15 mouse cellular contexts compared by ENCODE assay signal in genomic region chr7:144589508-144589907, GRCm38 (mm10). TPM values are rescaled to one million over a fixed set of nuclear protein-coding genes. Genes with fewer than 3 reads are reported as not detected.
DNase-seq lines count a peak whose midpoint lies in the region; ATAC-seq and TF ChIP-seq lines count a peak whose summit lies in the region.
"Had no signal": no experiment of that assay in that cellular context is flagged by ENCODE, and none has a peak within 500 bp of the region (broad histone marks: within the 10 kb centered on the region; RNA-seq: fewer than 3 reads in every experiment).

No protein-coding gene starts in this region.

- peak; percentile 60; the same call in 1 of the 2 replicates for ATAC-seq in forebrain, postnatal 0 days
- ATAC-seq in forebrain, embryonic 15.5 days (replicated peaks), result no peak
- no peak for ATAC-seq in midbrain, embryonic 12.5 days (ENCODE audit: low FRiP score, low read depth)
- ATAC-seq in midbrain, embryonic 11.5 days (ENCODE audit: low FRiP score), result no peak
- ATAC-seq in stomach, postnatal 0 days (ENCODE audit: low FRiP score, low TSS enrichment), result no peak
- no peak for ATAC-seq in CD4-positive, CD25-positive, alpha-beta regulatory T cell, adult 4 months
- ATAC-seq: forebrain, embryonic 16.5 days had no signal

- no peaks in the 10 kb centered on the region for H3K36me3 ChIP-seq in forebrain, postnatal 0 days (ENCODE audit: insufficient read depth)
- no peaks in the 10 kb centered on the region for H3K36me3 ChIP-seq in forebrain, embryonic 15.5 days
- peaks cover 10% of the 10 kb centered on the region; the same call in 1 of the 2 replicates for H3K36me3 ChIP-seq in midbrain, embryonic 12.5 days
- peaks cover 4% of the 10 kb centered on the region; the same call in 1 of the 2 replicates for H3K36me3 ChIP-seq in midbrain, embryonic 11.5 days (ENCODE audit: control insufficient read depth, insufficient read depth, low read length)
- peaks cover 9% of the 10 kb centered on the region for H3K36me3 ChIP-seq in embryonic facial prominence, embryonic 10.5 days (replicated peaks)
- peaks cover 6% of the 10 kb centered on the region; the same call in 1 of the 2 replicates for H3K36me3 ChIP-seq in stomach, postnatal 0 days (ENCODE audit: control insufficient read depth, insufficient read depth, low read length)
- H3K36me3 ChIP-seq: embryonic facial prominence, embryonic 12.5 days; limb, embryonic 15.5 days had no signal

- H3K27ac ChIP-seq in forebrain, postnatal 0 days (ENCODE audit: low read depth, low read length), result no peak overlapping the region
- H3K27ac ChIP-seq in forebrain, embryonic 15.5 days (replicated peaks), result no peak overlapping the region
- H3K27ac ChIP-seq in midbrain, embryonic 12.5 days (replicated peaks), result 0 out of 2 replicates have a peak overlapping the region, but pooled peaks have one; percentile 17
- no peak overlapping the region for H3K27ac ChIP-seq in midbrain, embryonic 11.5 days (ENCODE audit: low read depth, low read length)
- H3K27ac ChIP-seq in embryonic facial prominence, embryonic 10.5 days (replicated peaks), result 0 out of 2 replicates have a peak overlapping the region, but pooled peaks have one; percentile 31
- no peak overlapping the region for H3K27ac ChIP-seq in stomach, postnatal 0 days (replicated peaks)
- H3K27ac ChIP-seq: embryonic facial prominence, embryonic 12.5 days; limb, embryonic 15.5 days; lung, embryonic 15.5 days had no signal

- H3K9ac ChIP-seq in forebrain, postnatal 0 days, result no peak overlapping the region
- H3K9ac ChIP-seq in forebrain, embryonic 15.5 days (replicated peaks), result no peak overlapping the region
- no peak overlapping the region for H3K9ac ChIP-seq in midbrain, embryonic 12.5 days (replicated peaks)
- no peak overlapping the region for H3K9ac ChIP-seq in midbrain, embryonic 11.5 days (ENCODE audit: low read length)
- H3K9ac ChIP-seq in stomach, postnatal 0 days (ENCODE audit: low read length), result no peak overlapping the region
- H3K9ac ChIP-seq: embryonic facial prominence, embryonic 12.5 days; limb, embryonic 15.5 days; lung, embryonic 15.5 days had no signal

- 74% methylated on average over 3 of the region's 3 CpGs for WGBS in forebrain, postnatal 0 days
- WGBS in forebrain, embryonic 15.5 days, result 69% methylated on average over 3 of the region's 3 CpGs
- 91% methylated on average over 3 of the region's 3 CpGs for WGBS in midbrain, embryonic 12.5 days
- WGBS in midbrain, embryonic 11.5 days, result 84% methylated on average over 3 of the region's 3 CpGs
- WGBS in embryonic facial prominence, embryonic 10.5 days, result 86% methylated on average over 3 of the region's 3 CpGs
- 83% methylated on average over 3 of the region's 3 CpGs for WGBS in stomach, postnatal 0 days

- H3K4me3 ChIP-seq in forebrain, postnatal 0 days (ENCODE audit: low read depth, low read length), result no peak overlapping the region
- H3K4me3 ChIP-seq in forebrain, embryonic 15.5 days, result no peak overlapping the region
- no peak overlapping the region for H3K4me3 ChIP-seq in midbrain, embryonic 12.5 days
- H3K4me3 ChIP-seq in midbrain, embryonic 11.5 days (ENCODE audit: low read depth, low read length), result no peak overlapping the region
- no peak overlapping the region for H3K4me3 ChIP-seq in embryonic facial prominence, embryonic 10.5 days
- H3K4me3 ChIP-seq in stomach, postnatal 0 days (ENCODE audit: low read depth, low read length), result no peak overlapping the region
- H3K4me3 ChIP-seq: embryonic facial prominence, embryonic 12.5 days; limb, embryonic 15.5 days; lung, embryonic 15.5 days had no signal

- no peak for TF ChIP-seq EP300 in stomach, postnatal 0 days (optimal IDR thresholded peaks at IDR 0.05)

- no peaks in the 10 kb centered on the region for H3K9me3 ChIP-seq in forebrain, postnatal 0 days (ENCODE audit: low read length)
- H3K9me3 ChIP-seq in forebrain, embryonic 15.5 days, result no peaks in the 10 kb centered on the region
- H3K9me3 ChIP-seq in midbrain, embryonic 12.5 days, result no peaks in the 10 kb centered on the region
- H3K9me3 ChIP-seq in midbrain, embryonic 11.5 days (ENCODE audit: control insufficient read depth, low read length), result no peaks in the 10 kb centered on the region
- no peaks in the 10 kb centered on the region for H3K9me3 ChIP-seq in embryonic facial prominence, embryonic 10.5 days
- H3K9me3 ChIP-seq in stomach, postnatal 0 days (ENCODE audit: control insufficient read depth, low read length), result no peaks in the 10 kb centered on the region
- H3K9me3 ChIP-seq: embryonic facial prominence, embryonic 12.5 days; limb, embryonic 15.5 days; lung, embryonic 15.5 days had no signal

- intact Hi-C loops in heart, postnatal 14 days (cut with DNase I), result loop anchor here (5.0 kb wide), 1 partner anchor 318 kb away; no protein-coding TSS in a partner anchor

- peak; percentile 55 for TF ChIP-seq CTCF in forebrain, postnatal 0 days (IDR thresholded peaks at IDR 0.05; ENCODE audit: low read depth)
- TF ChIP-seq CTCF in stomach, postnatal 0 days (IDR thresholded peaks at IDR 0.05; ENCODE audit: low read depth), result peak; percentile 53

- peak; percentile 39 for DNase-seq in forebrain, postnatal 0 days
- no peak for DNase-seq in midbrain, embryonic 11.5 days (ENCODE audit: low spot score, missing footprints)
- DNase-seq in embryonic facial prominence, embryonic 10.5 days (ENCODE audit: low spot score), result no peak
- no peak for DNase-seq in stomach, postnatal 0 days (ENCODE audit: low spot score)
- DNase-seq in heart, postnatal 14 days, result no peak
- DNase-seq: adrenal gland, adult 8-10 months; cerebellum, adult 11 months; kidney, postnatal 25 days had no signal

- no peaks in the 10 kb centered on the region for H3K4me1 ChIP-seq in forebrain, postnatal 0 days (ENCODE audit: insufficient read depth)
- no peaks in the 10 kb centered on the region for H3K4me1 ChIP-seq in forebrain, embryonic 15.5 days
- H3K4me1 ChIP-seq in midbrain, embryonic 12.5 days, result 0 out of 2 replicates have a peak, but pooled peaks cover 2% of the 10 kb centered on the region
- H3K4me1 ChIP-seq in midbrain, embryonic 11.5 days (ENCODE audit: control insufficient read depth, insufficient read depth, low read length), result no peaks in the 10 kb centered on the region
- H3K4me1 ChIP-seq in embryonic facial prominence, embryonic 10.5 days, result no peaks in the 10 kb centered on the region
- H3K4me1 ChIP-seq in stomach, postnatal 0 days (replicated peaks; ENCODE audit: control insufficient read depth, insufficient read depth), result no peaks in the 10 kb centered on the region
- H3K4me1 ChIP-seq: embryonic facial prominence, embryonic 12.5 days; limb, embryonic 15.5 days; lung, embryonic 15.5 days had no signal

- H3K27me3 ChIP-seq in forebrain, postnatal 0 days (ENCODE audit: insufficient read depth, low read length), result no peaks in the 10 kb centered on the region
- H3K27me3 ChIP-seq in forebrain, embryonic 15.5 days, result no peaks in the 10 kb centered on the region
- peaks cover 2% of the 10 kb centered on the region for H3K27me3 ChIP-seq in midbrain, embryonic 12.5 days
- H3K27me3 ChIP-seq in midbrain, embryonic 11.5 days (ENCODE audit: control insufficient read depth, insufficient read depth, low read length), result 0 out of 2 replicates have a peak, but pooled peaks cover 2% of the 10 kb centered on the region
- peaks cover 19% of the 10 kb centered on the region for H3K27me3 ChIP-seq in embryonic facial prominence, embryonic 10.5 days (replicated peaks; ENCODE audit: low read depth, poor library complexity, severe bottlenecking)
- H3K27me3 ChIP-seq in stomach, postnatal 0 days (ENCODE audit: control insufficient read depth, insufficient read depth, low read length), result no peaks in the 10 kb centered on the region
- H3K27me3 ChIP-seq: embryonic facial prominence, embryonic 12.5 days; limb, embryonic 15.5 days had no signal

- H3K4me2 ChIP-seq in forebrain, postnatal 0 days (ENCODE audit: low read depth), result no peak overlapping the region
- no peak overlapping the region for H3K4me2 ChIP-seq in forebrain, embryonic 15.5 days (replicated peaks)
- no peak overlapping the region for H3K4me2 ChIP-seq in midbrain, embryonic 12.5 days (replicated peaks)
- no peak overlapping the region for H3K4me2 ChIP-seq in midbrain, embryonic 11.5 days
- no peak overlapping the region for H3K4me2 ChIP-seq in stomach, postnatal 0 days (replicated peaks; ENCODE audit: low read depth)
- H3K4me2 ChIP-seq: embryonic facial prominence, embryonic 12.5 days; limb, embryonic 15.5 days; lung, embryonic 15.5 days had no signal

RNA-seq across cellular contexts. Expression of gene Fadd, which starts 7.2 kb away (rescaled TPM):
- 2.6 and 2.7 TPM in 2 replicates for total RNA-seq in forebrain, postnatal 0 days (2014; rRNA removed)
- 2.5 and 3.0 TPM in 2 replicates for polyA plus RNA-seq in forebrain, postnatal 0 days (2015; fragmentation: Nextera tagmentation; extraction: Ambion mirVana)
- polyA plus RNA-seq in forebrain, embryonic 15.5 days (2015; fragmentation: Nextera tagmentation; extraction: Ambion mirVana), result 5.4 and 5.7 TPM in 2 replicates
- 7.4 and 7.9 TPM in 2 replicates for polyA plus RNA-seq in midbrain, embryonic 12.5 days (2016; fragmentation: Nextera tagmentation; extraction: Ambion mirVana)
- polyA plus RNA-seq in midbrain, embryonic 11.5 days (2014; fragmentation: Nextera tagmentation; extraction: Ambion mirVana), result 8.5 and 8.9 TPM in 2 replicates
- polyA plus RNA-seq in embryonic facial prominence, embryonic 10.5 days (2016; fragmentation: Nextera tagmentation; extraction: Ambion mirVana), result 10.7 and 12.0 TPM in 2 replicates
- polyA plus RNA-seq in stomach, postnatal 0 days (2015; fragmentation: Nextera tagmentation; extraction: Ambion mirVana), result 7.8 and 8.9 TPM in 2 replicates
- 1 to 10 TPM; 8.2 to 9.4 TPM for polyA plus RNA-seq in CD4-positive, CD25-positive, alpha-beta regulatory T cell, adult 4 months (2017; shearing (Covaris generic))
- total RNA-seq in heart, postnatal 14 days (2021), result 1 to 10 TPM; 7.0 to 7.2 TPM

RNA-seq across cellular contexts. Expression of gene Ppfia1, which starts 36.0 kb away (rescaled TPM):
- 32.2 and 53.8 TPM in 2 replicates for total RNA-seq in forebrain, postnatal 0 days (2014; rRNA removed)
- polyA plus RNA-seq in forebrain, postnatal 0 days (2015; fragmentation: Nextera tagmentation; extraction: Ambion mirVana), result 12.0 and 15.2 TPM in 2 replicates
- 30.9 and 31.0 TPM in 2 replicates for polyA plus RNA-seq in forebrain, embryonic 15.5 days (2015; fragmentation: Nextera tagmentation; extraction: Ambion mirVana)
- polyA plus RNA-seq in midbrain, embryonic 12.5 days (2016; fragmentation: Nextera tagmentation; extraction: Ambion mirVana), result 55.0 and 57.3 TPM in 2 replicates
- polyA plus RNA-seq in midbrain, embryonic 11.5 days (2014; fragmentation: Nextera tagmentation; extraction: Ambion mirVana), result 37.5 and 43.2 TPM in 2 replicates
- polyA plus RNA-seq in embryonic facial prominence, embryonic 10.5 days (2016; fragmentation: Nextera tagmentation; extraction: Ambion mirVana), result 44.3 and 44.6 TPM in 2 replicates
- polyA plus RNA-seq in stomach, postnatal 0 days (2015; fragmentation: Nextera tagmentation; extraction: Ambion mirVana), result 15.2 and 16.1 TPM in 2 replicates
- 10 to 100 TPM; 28.3 to 31.6 TPM for polyA plus RNA-seq in CD4-positive, CD25-positive, alpha-beta regulatory T cell, adult 4 months (2017; shearing (Covaris generic))
- total RNA-seq in heart, postnatal 14 days (2021), result 10 to 100 TPM; 46.3 to 54.8 TPM

Comparison
In these comparisons a context has a peak if more than half of its experiments do, and no peak if none do; other contexts are left out.
1. H3K27ac ChIP-seq: peak in midbrain, embryonic 12.5 days (single experiment) and embryonic facial prominence, embryonic 10.5 days (single experiment); none in forebrain, postnatal 0 days (single experiment), forebrain, embryonic 15.5 days (single experiment), midbrain, embryonic 11.5 days (single experiment) and stomach, postnatal 0 days (single experiment).